Mouse (Mus musculus) right cerebral cortex, postnatal 36 days (tissue): ENCODE measurements at regions not wholly inside any gene's neighbourhood (a gene's known extent, or its start where the extent isn't known, plus 50 kb on each side); places are given as distances from the start of the nearest gene placed in this dataset.

Source experiments
- DNase-seq, 2 experiments: peaks; one replicate each; pipeline ENCODE4 v3.0.0; 2022; ENCODE audit warnings: low spot score in 2 of 2, mixed read lengths in 1 of 2

GRCm38 (mm10) chr3:150109561-150109960, 1119.2 kb upstream of the Adgrl2 start:
- no peak for DNase-seq

GRCm38 (mm10) chr3:150112231-150112630, 1121.9 kb upstream of the Adgrl2 start:
- no peak for DNase-seq

GRCm38 (mm10) chr3:150119866-150120265, 1129.5 kb upstream of the Adgrl2 start:
- DNase-seq = no peak

- DNase-seq = no peak
Observed at GRCm38 (mm10) chr3:150146635-150147034, 1156.3 kb upstream of the Adgrl2 start.

- no peak for DNase-seq
Observed at GRCm38 (mm10) chr3:150151152-150151822, 1160.9 kb upstream of the Adgrl2 start.

GRCm38 (mm10) chr3:150151823-150152158, 1161.4 kb upstream of the Adgrl2 start:
- DNase-seq = no peak

GRCm38 (mm10) chr3:150152893-150153292, 1162.5 kb upstream of the Adgrl2 start:
- DNase-seq = no peak

- no peak for DNase-seq
Observed at GRCm38 (mm10) chr3:150185807-150186206, 1195.5 kb upstream of the Adgrl2 start.

- no peak for DNase-seq
Observed at GRCm38 (mm10) chr3:150193132-150193531, 1202.8 kb upstream of the Adgrl2 start.

- DNase-seq = no peak
Observed at GRCm38 (mm10) chr3:150198492-150198891, 1208.1 kb upstream of the Adgrl2 start.

- no peak for DNase-seq
Observed at GRCm38 (mm10) chr3:150205902-150206301, 1215.5 kb upstream of the Adgrl2 start.

- no peak for DNase-seq
Observed at GRCm38 (mm10) chr3:150233279-150233678, 1204.4 kb upstream of the Adgrl4 start.

- DNase-seq = no peak
Observed at GRCm38 (mm10) chr3:150236946-150237600, 1200.6 kb upstream of the Adgrl4 start.

- no peak for DNase-seq
Observed at GRCm38 (mm10) chr3:150275038-150275437, 1162.6 kb upstream of the Adgrl4 start.

GRCm38 (mm10) chr3:150296057-150296710, 1141.5 kb upstream of the Adgrl4 start:
- DNase-seq = no peak

GRCm38 (mm10) chr3:150328811-150329210, 1108.9 kb upstream of the Adgrl4 start:
- no peak for DNase-seq

GRCm38 (mm10) chr3:150352139-150352725, 1085.5 kb upstream of the Adgrl4 start:
- no peak for DNase-seq

- no peak for DNase-seq
Observed at GRCm38 (mm10) chr3:150365766-150366165, 1071.9 kb upstream of the Adgrl4 start.

- peak; percentile 16 to 21 for DNase-seq
Observed at GRCm38 (mm10) chr3:150384996-150385627, 1052.6 kb upstream of the Adgrl4 start.

GRCm38 (mm10) chr3:150401694-150402301, 1035.9 kb upstream of the Adgrl4 start:
- DNase-seq = no peak

- no peak for DNase-seq
Observed at GRCm38 (mm10) chr3:150406086-150406485, 1031.6 kb upstream of the Adgrl4 start.

- DNase-seq = no peak
Observed at GRCm38 (mm10) chr3:150415277-150415676, 1022.4 kb upstream of the Adgrl4 start.
